Mouse (Mus musculus) stomach, embryonic 16.5 days (tissue): Measurements from ENCODE around the gene Gramd1c. TPM values are rescaled to one million over a fixed set of nuclear protein-coding genes. Genes with fewer than 3 reads are reported as not detected.

Experiments used
- ATAC-seq: fragments of 200-750 bp; cut with Nextera tagmentation; 2 replicates; pipeline ENCODE4 v1.8.0; 2017; ENCODE audit warnings: moderate number of reproducible peaks, moderate TSS enrichment; ENCODE audit not compliant: insufficient read depth, low FRiP score
- H3K27ac ChIP-seq: fragments of 300-500 bp; sonication (generic); 2 replicates; pipeline ENCODE4 v1.5.1; 2014; ENCODE audit warnings: low read length
- H3K27me3 ChIP-seq: fragments of 300-500 bp; sonication (generic); 2 replicates; pipeline ENCODE4 v1.6.1; 2014; ENCODE audit warnings: low read length, control low read depth, mixed read lengths; ENCODE audit not compliant: control insufficient read depth, insufficient read depth
- H3K36me3 ChIP-seq: fragments of 300-500 bp; sonication (generic); 2 replicates; pipeline ENCODE4 v1.6.1; 2014; ENCODE audit warnings: low read length; ENCODE audit not compliant: control insufficient read depth, insufficient read depth
- H3K4me1 ChIP-seq: fragments of 300-500 bp; sonication (generic); 2 replicates; pipeline ENCODE4 v1.6.1; 2014; ENCODE audit warnings: low read length, control low read depth, mixed read lengths; ENCODE audit not compliant: control insufficient read depth, insufficient read depth
- H3K4me2 ChIP-seq: fragments of 300-500 bp; sonication (generic); 2 replicates; pipeline ENCODE4 v1.6.1; 2014; ENCODE audit warnings: low read depth, low read length, mixed read lengths
- H3K4me3 ChIP-seq: fragments of 300-500 bp; sonication (generic); replicated peaks from 2 replicates; pipeline ENCODE4 v1.5.1; 2014; ENCODE audit warnings: mild to moderate bottlenecking, low read length
- H3K9ac ChIP-seq: fragments of 300-500 bp; sonication (generic); 2 replicates; pipeline ENCODE4 v1.6.1; 2014; ENCODE audit warnings: low read length
- H3K9me3 ChIP-seq: fragments of 300-500 bp; sonication (generic); replicated peaks from 2 replicates; pipeline ENCODE4 v1.6.1; 2016; ENCODE audit warnings: low read length, control low read depth; ENCODE audit not compliant: control insufficient read depth
- WGBS: fragments of 180-500 bp; shearing (Covaris S2); extraction: QIAGEN DNeasy Blood & Tissue Kit; methylation state at CpG from one replicate; pipeline ENCODE4 v1.1.7; 2014; 5-methylcytosine and 5-hydroxymethylcytosine counted together
- polyA plus RNA-seq: library from polyadenylated mRNA; unstranded; fragments of >200 nt; fragmentation: Nextera tagmentation; extraction: Ambion mirVana; gene quantifications from 2 replicates; pipeline ENCODE4 v1.2.1, GENCODE M21; 2015

The Gramd1c gene
- polyA plus RNA-seq, 1 experiment from 2014 or later = 6.8 TPM

DNA sequence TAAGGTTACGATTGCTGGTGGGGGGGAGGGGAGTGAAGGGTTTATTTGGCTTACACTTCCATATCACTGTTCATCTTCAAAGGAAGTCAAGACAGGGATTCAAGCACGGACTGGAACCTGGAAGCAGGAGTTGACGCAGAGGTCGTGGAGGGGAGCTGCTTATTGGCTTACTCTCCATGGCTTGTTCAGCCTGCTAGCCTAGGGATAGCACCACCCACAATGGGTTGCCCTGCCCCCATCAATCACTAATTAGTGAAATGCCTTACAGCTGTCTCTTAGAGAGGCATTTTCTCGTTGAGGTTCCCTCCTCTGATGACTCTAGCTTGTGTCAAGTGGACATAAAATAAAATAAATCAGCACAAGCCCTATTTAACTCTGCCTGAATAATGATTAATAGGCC lies 52.1 kb downstream of the Gramd1c start:
- no peak for ATAC-seq
- Histone ChIP-seq H3K4me2 (no peak overlapping the region), H3K4me1 (no peaks in the 10 kb centered on the region), H3K36me3 (no peaks in the 10 kb centered on the region), H3K9ac (no peak overlapping the region), H3K4me3 (no peak overlapping the region), H3K9me3 (no peaks in the 10 kb centered on the region), H3K27me3 (no peaks in the 10 kb centered on the region), H3K27ac (no peak overlapping the region)
- WGBS = 58% methylated on average over 5 of the region's 5 CpGs

DNA sequence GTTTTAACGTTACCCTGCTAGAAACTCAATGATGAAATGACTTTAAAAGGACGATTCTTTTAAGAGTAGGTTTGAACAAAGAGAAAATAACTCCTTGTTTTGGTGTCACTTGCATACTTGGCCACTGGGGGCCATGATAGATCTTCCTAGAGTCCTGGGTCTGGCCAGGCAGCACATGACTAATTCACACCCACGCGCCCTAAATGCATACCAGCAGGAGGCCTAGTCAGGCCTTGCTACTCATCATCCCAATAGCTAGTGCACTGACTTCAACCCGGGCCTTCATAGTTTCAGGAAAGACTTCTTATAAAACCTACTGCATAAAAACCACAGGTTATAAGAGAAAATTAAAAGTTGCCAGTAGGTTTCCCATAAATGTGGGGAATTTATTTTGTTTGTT lies 61.1 kb downstream of the Gramd1c start:
- Histone ChIP-seq H3K9ac (no peak overlapping the region), H3K4me3 (no peak overlapping the region), H3K9me3 (no peaks in the 10 kb centered on the region), H3K4me1 (no peaks in the 10 kb centered on the region), H3K27ac (no peak overlapping the region), H3K27me3 (no peaks in the 10 kb centered on the region), H3K4me2 (no peak overlapping the region), H3K36me3 (no peaks in the 10 kb centered on the region)
- no peak for ATAC-seq
- WGBS = 65% methylated on average over 5 of the region's 5 CpGs

DNA sequence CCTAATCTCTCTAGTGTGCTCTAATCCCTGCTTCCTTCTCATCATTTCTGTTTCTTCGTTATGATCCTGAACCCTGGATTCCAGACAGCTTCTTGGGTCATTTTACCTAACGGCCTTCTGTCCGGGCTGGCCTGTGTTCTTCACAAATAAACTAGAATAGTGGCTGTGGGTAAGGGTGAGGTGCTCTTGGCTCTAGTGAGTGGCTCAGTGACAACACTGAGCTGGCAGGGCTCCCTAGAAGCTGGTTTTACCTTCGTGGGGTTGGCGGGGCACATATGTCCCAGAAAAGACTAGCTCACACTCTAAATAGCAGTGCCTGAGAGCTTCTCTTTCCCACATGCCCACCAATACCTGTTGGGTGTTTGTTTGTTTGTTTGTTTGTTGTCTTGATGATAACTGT lies 63.6 kb downstream of the Gramd1c start:
- 83% methylated on average over 5 of the region's 5 CpGs for WGBS
- Histone ChIP-seq H3K27ac (no peak overlapping the region), H3K9ac (no peak overlapping the region), H3K9me3 (no peaks in the 10 kb centered on the region), H3K4me3 (no peak overlapping the region), H3K36me3 (no peaks in the 10 kb centered on the region), H3K4me2 (no peak overlapping the region), H3K27me3 (no peaks in the 10 kb centered on the region), H3K4me1 (no peaks in the 10 kb centered on the region)
- no peak for ATAC-seq

DNA sequence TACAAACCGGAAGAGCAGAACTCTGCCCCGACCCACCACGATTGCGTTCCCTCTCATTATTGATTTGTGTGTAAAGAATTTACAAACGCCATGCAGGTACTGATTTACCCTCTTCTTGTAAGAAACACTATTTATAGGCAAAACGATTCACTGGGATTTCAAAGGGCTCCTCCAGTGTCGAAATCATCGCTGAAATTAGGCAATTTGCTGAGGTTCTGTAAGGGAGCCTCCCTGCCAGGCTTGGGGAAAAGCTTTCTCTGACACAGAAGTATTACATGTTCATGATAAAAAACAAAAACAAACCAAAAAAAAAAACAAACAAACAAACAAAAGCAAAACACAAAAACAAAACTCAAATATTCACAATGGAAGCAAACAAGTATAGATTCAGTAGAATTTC lies 64.0 kb downstream of the Gramd1c start:
- no peak overlapping the region for H3K4me3 ChIP-seq
- H3K27ac ChIP-seq = no peak overlapping the region
- H3K27me3 ChIP-seq = no peaks in the 10 kb centered on the region
- H3K9me3 ChIP-seq = no peaks in the 10 kb centered on the region
- no peak overlapping the region for H3K9ac ChIP-seq
- WGBS = 81% methylated on average over 8 of the region's 8 CpGs
- no peak overlapping the region for H3K4me2 ChIP-seq
- no peak for ATAC-seq
- no peaks in the 10 kb centered on the region for H3K4me1 ChIP-seq
- no peaks in the 10 kb centered on the region for H3K36me3 ChIP-seq

DNA sequence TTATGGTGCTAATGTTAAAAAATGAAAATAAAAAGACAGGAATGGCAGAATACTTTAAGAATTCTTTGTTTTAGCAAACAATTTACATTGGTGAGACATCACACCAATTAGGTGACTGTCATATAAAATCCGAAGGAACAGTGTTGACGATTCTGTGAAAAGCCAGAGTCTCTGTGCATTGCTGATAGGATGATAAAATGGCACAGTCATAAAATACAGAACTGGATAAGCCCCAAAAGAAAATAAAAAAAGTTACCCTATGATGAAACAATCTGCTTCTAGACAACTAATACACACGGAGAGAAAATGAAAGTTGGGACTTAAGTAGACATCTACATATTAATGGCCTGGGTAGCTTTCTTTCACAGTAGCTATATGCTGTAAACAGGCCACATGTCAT lies 68.5 kb downstream of the Gramd1c start:
- no peak overlapping the region for H3K4me2 ChIP-seq
- no peaks in the 10 kb centered on the region for H3K36me3 ChIP-seq
- no peak for ATAC-seq
- no peak overlapping the region for H3K4me3 ChIP-seq
- 80% methylated on average over 3 of the region's 3 CpGs for whole genome bisulfite sequencing
- no peak overlapping the region for H3K9ac ChIP-seq
- H3K4me1 ChIP-seq = no peaks in the 10 kb centered on the region
- H3K27me3 ChIP-seq = no peaks in the 10 kb centered on the region
- no peak overlapping the region for H3K27ac ChIP-seq
- no peaks in the 10 kb centered on the region for H3K9me3 ChIP-seq

DNA sequence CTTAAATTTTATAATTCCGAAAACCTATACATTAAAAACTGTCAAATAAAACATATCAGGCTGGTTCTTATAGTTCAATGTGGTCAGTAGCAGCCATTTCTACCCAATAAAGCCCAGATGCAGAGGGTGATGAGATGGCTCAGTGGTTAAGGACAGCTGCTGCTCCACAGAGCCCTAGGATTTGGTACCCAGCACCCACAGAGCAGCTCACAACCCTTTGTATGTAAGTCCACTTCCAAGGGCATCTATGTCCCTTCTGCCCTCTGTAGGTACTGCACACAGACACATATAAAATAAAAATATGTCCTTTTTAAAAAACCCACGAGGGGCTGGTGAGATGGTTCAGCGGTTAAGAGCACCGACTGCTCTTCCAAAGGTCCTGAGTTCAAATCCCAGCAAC lies 76.8 kb downstream of the Gramd1c start:
- H3K9ac ChIP-seq = no peak overlapping the region
- H3K4me3 ChIP-seq = no peak overlapping the region
- H3K27ac ChIP-seq = no peak overlapping the region
- H3K27me3 ChIP-seq = no peaks in the 10 kb centered on the region
- no peak overlapping the region for H3K4me2 ChIP-seq
- no peaks in the 10 kb centered on the region for H3K36me3 ChIP-seq
- 90% methylated on average over 4 of the region's 4 CpGs for WGBS
- no peaks in the 10 kb centered on the region for H3K4me1 ChIP-seq
- ATAC-seq = no peak
- no peaks in the 10 kb centered on the region for H3K9me3 ChIP-seq

DNA sequence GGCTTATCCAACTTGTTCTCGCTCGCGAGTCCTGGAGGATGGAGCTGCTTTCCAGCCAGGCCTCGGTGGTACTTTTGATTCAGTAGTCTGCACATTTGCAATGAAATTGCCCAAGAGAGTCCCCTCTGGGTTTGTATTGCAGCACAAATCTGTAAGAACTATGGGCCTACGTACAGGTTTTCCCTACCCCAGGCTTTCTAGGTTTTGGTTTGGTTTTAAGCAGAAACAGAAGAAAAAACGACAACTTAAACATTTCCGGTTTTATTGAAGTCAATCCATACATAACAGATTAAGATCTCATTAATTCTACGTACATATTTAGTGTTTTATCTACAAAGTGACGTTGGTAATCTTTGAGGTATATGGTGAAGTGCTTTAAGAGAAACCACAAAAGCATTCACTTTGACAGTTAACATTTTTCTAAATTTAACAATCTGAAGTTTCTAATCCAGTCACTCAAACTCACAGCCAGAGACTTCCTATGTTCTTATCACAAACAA lies 83.0 kb downstream of the Gramd1c start:
- H3K27ac ChIP-seq = no peak overlapping the region
- 0 out of 2 replicates have a peak, but pooled peaks cover 3% of the 10 kb centered on the region for H3K4me1 ChIP-seq
- peak overlapping the region; percentile 79 for H3K4me3 ChIP-seq
- peak overlapping the region; percentile 79 for H3K9ac ChIP-seq
- H3K27me3 ChIP-seq = no peaks in the 10 kb centered on the region
- H3K9me3 ChIP-seq = no peaks in the 10 kb centered on the region
- H3K4me2 ChIP-seq = peak overlapping the region; percentile 99
- 24% methylated on average over 9 of the region's 9 CpGs for WGBS
- H3K36me3 ChIP-seq = no peaks in the 10 kb centered on the region
- ATAC-seq = no peak

DNA sequence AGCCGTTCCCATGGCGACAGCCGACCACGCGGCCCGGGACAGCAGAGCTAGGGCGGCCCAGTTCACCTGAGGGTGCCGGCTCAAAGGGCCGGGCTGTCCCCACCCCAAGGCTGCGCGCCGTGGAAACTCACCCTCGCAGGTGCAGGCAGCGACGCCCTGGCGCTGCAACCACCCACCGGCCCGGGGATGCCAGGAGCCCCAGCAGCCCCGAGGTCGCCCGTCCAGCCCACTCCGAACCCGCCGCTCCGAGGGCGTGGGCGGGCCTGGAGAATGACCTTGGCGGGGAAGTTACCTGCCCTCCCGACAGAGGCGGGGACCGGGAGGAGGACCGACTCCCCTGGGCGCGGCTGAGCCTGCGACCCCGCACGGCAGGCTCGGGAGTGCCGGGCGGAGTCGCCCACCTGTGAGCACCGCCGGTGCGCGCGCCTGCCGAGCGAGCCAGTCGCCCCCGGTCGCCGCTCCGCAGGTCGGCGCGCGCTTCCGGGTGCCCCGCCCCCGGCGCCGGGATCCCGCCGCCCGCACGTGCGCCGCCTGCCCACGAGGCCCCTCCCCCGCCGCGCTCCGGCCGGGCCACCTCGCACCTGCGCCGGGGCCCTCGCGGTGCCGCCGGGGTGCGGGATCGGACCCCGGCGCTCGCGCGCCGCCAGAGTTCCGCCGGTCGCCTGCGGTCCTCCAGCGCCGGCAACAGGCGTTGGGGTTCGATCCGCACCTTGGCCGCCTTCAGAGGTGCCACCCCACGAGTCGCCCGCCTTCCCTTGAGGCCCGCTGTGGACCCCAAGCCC lies 83.6 kb downstream of the Gramd1c start, which contains the start of gene Zdhhc23:
Zdhhc23 (minus strand) TSS at position 464 of the 782 bp plus-strand sequence.
- Histone ChIP-seq H3K4me2 (peak within 1 kb of the TSS; percentile 99), H3K4me1 (0 out of 2 replicates have a peak, but pooled peaks cover 3% of the 10 kb centered on the region), H3K27me3 (no peaks in the 10 kb centered on the region), H3K9me3 (no peaks in the 10 kb centered on the region), H3K9ac (peak within 1 kb of the TSS; percentile 79), H3K36me3 (no peaks in the 10 kb centered on the region), H3K27ac (no peak within 1 kb of the TSS), H3K4me3 (peak within 1 kb of the TSS; percentile 79)
- under 1% methylated on average over 83 of the region's 103 CpGs for WGBS
- ATAC-seq = peak; percentile 86

DNA sequence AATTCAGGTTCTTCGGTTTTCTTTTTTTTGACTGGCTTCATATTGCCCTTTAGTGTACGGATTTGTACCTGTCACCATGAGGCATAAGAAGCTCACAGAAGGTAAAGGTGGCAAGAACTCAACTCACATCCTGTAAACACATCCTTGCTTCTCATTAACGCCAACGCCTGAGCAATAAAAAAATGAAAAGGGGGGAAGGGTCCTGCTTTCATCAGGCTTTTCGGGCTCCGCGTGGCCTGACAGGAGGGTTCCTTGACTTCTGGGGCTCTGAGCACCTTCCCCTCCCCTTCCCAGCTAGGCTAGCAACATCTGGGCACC lies 84.2 kb downstream of the Gramd1c start:
- Histone ChIP-seq H3K4me3 (peak overlapping the region; percentile 79), H3K36me3 (no peaks in the 10 kb centered on the region), H3K4me2 (peak overlapping the region; percentile 99), H3K27me3 (no peaks in the 10 kb centered on the region), H3K27ac (no peak overlapping the region), H3K4me1 (0 out of 2 replicates have a peak, but pooled peaks cover 3% of the 10 kb centered on the region), H3K9me3 (no peaks in the 10 kb centered on the region), H3K9ac (peak overlapping the region; percentile 79)
- ATAC-seq = no peak
- WGBS = 18% methylated on average over 7 of the region's 7 CpGs
